Mouse (Mus musculus): Measurements from ENCODE around the gene Arhgap44. TPM values are rescaled to one million over a fixed set of nuclear protein-coding genes. Genes with fewer than 3 reads are reported as not detected.
A peak's percentile ranks its signal among the peaks of the same experiment; 100 is the strongest.

The Arhgap44 gene
- polyA plus RNA-seq, 1 experiment from 2014 or later: 4.1 TPM

DNA sequence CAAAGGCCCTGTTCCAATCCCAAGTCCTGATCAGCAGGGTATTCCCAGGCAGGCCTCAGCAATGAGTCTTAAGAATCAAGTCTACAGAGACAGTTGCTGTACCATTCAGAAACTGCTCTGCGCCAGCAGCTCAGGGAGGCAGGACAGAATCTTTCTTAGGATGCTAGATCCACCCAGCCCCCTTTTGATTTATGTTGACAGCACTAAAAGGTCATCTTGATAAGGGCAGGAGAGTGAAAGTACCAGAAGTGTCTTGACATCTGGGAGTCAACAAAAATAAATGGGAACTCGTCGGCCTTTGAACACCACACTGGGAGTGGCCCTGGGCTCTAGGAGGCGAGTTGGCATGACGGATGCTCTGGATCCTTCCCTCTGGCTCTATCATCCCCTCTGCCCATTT, 159.2 kb downstream of the Arhgap44 start:
- WGBS: 42% methylated on average over 5 of the region's 5 CpGs
- peaks cover 64% of the 10 kb centered on the region for H3K36me3 ChIP-seq
- H3K9ac ChIP-seq (replicated peaks): no peak overlapping the region
- no peak overlapping the region for H3K4me2 ChIP-seq
- ATAC-seq (ENCODE audit: insufficient number of reproducible peaks, insufficient read depth, low FRiP score, low TSS enrichment, low read depth): no peak
- no peak overlapping the region for H3K27ac ChIP-seq
- H3K27me3 ChIP-seq: no peaks in the 10 kb centered on the region
- no peak overlapping the region for H3K4me3 ChIP-seq (replicated peaks)
- H3K9me3 ChIP-seq: no peaks in the 10 kb centered on the region
- H3K4me1 ChIP-seq (replicated peaks): no peaks in the 10 kb centered on the region

GRCm38 (mm10) chr11:65001729-65002128, 161.0 kb downstream of the Arhgap44 start:
- WGBS: 91% methylated on average over 14 of the region's 14 CpGs
- Histone ChIP-seq H3K27me3 (no peaks in the 10 kb centered on the region), H3K4me3 (replicated peaks) (no peak overlapping the region), H3K9me3 (no peaks in the 10 kb centered on the region), H3K4me1 (replicated peaks) (no peaks in the 10 kb centered on the region), H3K9ac (replicated peaks) (no peak overlapping the region), H3K27ac (no peak overlapping the region), H3K4me2 (no peak overlapping the region), H3K36me3 (peaks cover 78% of the 10 kb centered on the region)
- ATAC-seq (ENCODE audit: insufficient number of reproducible peaks, insufficient read depth, low FRiP score, low TSS enrichment, low read depth): no peak

DNA sequence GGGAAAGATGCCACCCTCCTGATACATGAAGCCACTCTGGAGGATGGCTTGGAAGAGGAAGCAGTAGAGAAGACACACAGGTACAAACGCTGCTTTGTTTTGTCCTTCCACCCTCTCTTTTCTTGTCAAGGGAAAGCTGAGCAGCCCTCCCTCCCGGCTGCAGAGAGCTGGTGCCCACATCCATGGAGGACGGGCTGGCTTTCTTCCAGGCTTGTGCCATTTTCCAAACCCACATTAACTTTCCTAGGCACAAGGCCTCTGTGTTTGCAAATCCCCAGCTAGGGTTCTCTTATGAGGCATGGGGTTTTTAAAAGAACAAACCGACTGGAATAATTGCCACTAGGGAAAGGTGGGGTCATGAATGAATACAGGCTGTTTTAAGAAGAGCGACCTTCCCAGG, 163.1 kb downstream of the Arhgap44 start:
- Histone ChIP-seq H3K27ac (no peak overlapping the region), H3K9ac (replicated peaks) (no peak overlapping the region), H3K36me3 (peaks cover 89% of the 10 kb centered on the region), H3K4me1 (replicated peaks) (no peaks in the 10 kb centered on the region), H3K4me2 (no peak overlapping the region), H3K9me3 (no peaks in the 10 kb centered on the region), H3K4me3 (replicated peaks) (no peak overlapping the region), H3K27me3 (no peaks in the 10 kb centered on the region)
- no peak for ATAC-seq (ENCODE audit: insufficient number of reproducible peaks, insufficient read depth, low FRiP score, low TSS enrichment, low read depth)
- WGBS: 87% methylated on average over 5 of the region's 5 CpGs

DNA sequence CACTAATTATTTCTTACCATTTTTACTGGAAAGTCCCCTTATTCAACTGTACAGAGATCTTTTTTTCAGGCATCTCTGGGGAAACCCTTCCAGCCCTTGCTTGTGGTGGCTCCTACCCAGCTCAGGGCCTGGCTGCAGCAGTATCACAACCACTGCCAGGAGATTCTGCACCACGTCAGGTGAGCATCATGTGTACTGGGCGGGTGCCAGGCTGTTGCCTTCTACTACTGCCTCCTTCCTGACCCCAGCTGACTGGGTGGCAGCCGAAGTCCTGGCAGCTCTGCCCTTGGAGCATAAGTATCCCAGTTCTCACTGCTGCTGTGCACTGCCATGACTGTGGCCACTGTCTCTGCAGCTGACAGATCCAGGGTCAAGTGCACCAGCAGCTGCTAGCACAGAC, 164.3 kb downstream of the Arhgap44 start:
- 89% methylated on average over 3 of the region's 3 CpGs for WGBS
- peaks cover 90% of the 10 kb centered on the region for H3K36me3 ChIP-seq
- no peak for ATAC-seq (ENCODE audit: insufficient number of reproducible peaks, insufficient read depth, low FRiP score, low TSS enrichment, low read depth)

GRCm38 (mm10) chr11:64988556-64988955, 174.2 kb downstream of the Arhgap44 start:
- H3K4me3 ChIP-seq (replicated peaks): no peak overlapping the region

More for the DNA sequence above, 164.3 kb downstream of the Arhgap44 start:
- H3K27me3 ChIP-seq: no peaks in the 10 kb centered on the region
- H3K9ac ChIP-seq (replicated peaks): no peak overlapping the region
- no peak overlapping the region for H3K27ac ChIP-seq
- no peaks in the 10 kb centered on the region for H3K9me3 ChIP-seq
- no peak overlapping the region for H3K4me2 ChIP-seq
- H3K4me1 ChIP-seq (replicated peaks): no peaks in the 10 kb centered on the region
- H3K4me3 ChIP-seq (replicated peaks): no peak overlapping the region

GRCm38 (mm10) chr11:64979489-64979845, 183.3 kb downstream of the Arhgap44 start:
- 9% methylated on average over 9 of the region's 9 CpGs for WGBS
- no peak overlapping the region for H3K27ac ChIP-seq
- peak overlapping the region; percentile 88 for H3K4me3 ChIP-seq (replicated peaks)
- peak overlapping the region; percentile 88 for H3K4me2 ChIP-seq
- H3K36me3 ChIP-seq: peaks cover 38% of the 10 kb centered on the region
- no peak for ATAC-seq (ENCODE audit: insufficient number of reproducible peaks, insufficient read depth, low FRiP score, low TSS enrichment, low read depth)
- peak overlapping the region; percentile 72 for H3K9ac ChIP-seq (replicated peaks)
- H3K9me3 ChIP-seq: no peaks in the 10 kb centered on the region
- H3K27me3 ChIP-seq: no peaks in the 10 kb centered on the region; the same call in 1 of the 2 replicates
- H3K4me1 ChIP-seq (replicated peaks): peaks cover 15% of the 10 kb centered on the region

More at GRCm38 (mm10) chr11:64988556-64988955, 174.2 kb downstream of the Arhgap44 start:
- WGBS: 90% methylated on average over 2 of the region's 2 CpGs
- H3K9ac ChIP-seq (replicated peaks): no peak overlapping the region
- H3K9me3 ChIP-seq: no peaks in the 10 kb centered on the region
- no peak overlapping the region for H3K27ac ChIP-seq
- no peaks in the 10 kb centered on the region for H3K4me1 ChIP-seq (replicated peaks)
- no peak overlapping the region for H3K4me2 ChIP-seq
- no peaks in the 10 kb centered on the region for H3K27me3 ChIP-seq
- peaks cover 98% of the 10 kb centered on the region for H3K36me3 ChIP-seq
- no peak for ATAC-seq (ENCODE audit: insufficient number of reproducible peaks, insufficient read depth, low FRiP score, low TSS enrichment, low read depth)

DNA sequence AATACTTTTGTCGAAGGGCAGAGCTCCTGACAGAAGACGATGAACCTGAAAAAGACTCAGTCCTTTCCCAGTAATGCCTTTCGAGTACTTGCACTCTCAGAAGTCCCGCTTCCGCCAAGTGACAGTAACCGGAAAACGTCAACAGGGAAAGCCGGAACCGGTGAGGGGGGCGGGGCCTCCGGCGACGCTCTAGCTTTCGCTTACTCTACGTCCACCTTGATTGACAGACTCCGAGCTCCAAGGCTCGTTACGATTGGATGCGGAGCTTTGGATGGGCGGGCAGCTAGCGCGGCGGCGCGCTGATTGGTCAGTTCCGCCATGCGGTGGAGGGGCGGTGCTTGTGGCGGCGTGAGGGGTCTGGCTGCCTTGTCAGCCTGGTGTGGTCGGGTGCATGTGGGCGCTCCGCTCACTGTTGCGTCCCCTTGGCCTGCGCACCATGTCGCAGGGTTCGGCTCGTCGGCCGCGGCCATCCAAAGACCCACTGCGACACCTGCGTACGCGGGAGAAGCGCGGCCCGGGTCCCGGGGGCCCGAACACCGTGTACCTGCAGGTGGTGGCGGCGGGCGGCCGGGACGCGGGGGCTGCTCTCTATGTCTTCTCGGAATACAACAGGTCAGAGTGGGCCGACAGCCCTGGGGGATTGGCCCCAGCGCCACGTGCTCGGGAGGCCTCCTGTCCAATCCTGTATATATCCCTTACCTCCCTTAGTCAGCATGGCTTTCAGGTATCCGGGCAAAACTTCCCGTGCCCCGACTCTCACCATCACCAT, 183.9 kb downstream of the Arhgap44 start, which contains the start of gene Elac2:
Gene Elac2 (plus strand): TSS at position 319 of the 769 bp plus-strand sequence.
- Histone ChIP-seq H3K36me3 (peaks cover 32% of the 10 kb centered on the region), H3K4me3 (replicated peaks) (peak within 1 kb of the TSS; percentile 88), H3K9me3 (no peaks in the 10 kb centered on the region), H3K9ac (replicated peaks) (peak within 1 kb of the TSS; percentile 72), H3K4me2 (peak within 1 kb of the TSS; percentile 88), H3K27me3 (peaks cover 3% of the 10 kb centered on the region; the same call in 1 of the 2 replicates), H3K27ac (no peak within 1 kb of the TSS), H3K4me1 (replicated peaks) (peaks cover 15% of the 10 kb centered on the region)
- ATAC-seq (ENCODE audit: insufficient number of reproducible peaks, insufficient read depth, low FRiP score, low TSS enrichment, low read depth): peak; percentile 99
- WGBS: under 1% methylated on average over 65 of the region's 65 CpGs

DNA sequence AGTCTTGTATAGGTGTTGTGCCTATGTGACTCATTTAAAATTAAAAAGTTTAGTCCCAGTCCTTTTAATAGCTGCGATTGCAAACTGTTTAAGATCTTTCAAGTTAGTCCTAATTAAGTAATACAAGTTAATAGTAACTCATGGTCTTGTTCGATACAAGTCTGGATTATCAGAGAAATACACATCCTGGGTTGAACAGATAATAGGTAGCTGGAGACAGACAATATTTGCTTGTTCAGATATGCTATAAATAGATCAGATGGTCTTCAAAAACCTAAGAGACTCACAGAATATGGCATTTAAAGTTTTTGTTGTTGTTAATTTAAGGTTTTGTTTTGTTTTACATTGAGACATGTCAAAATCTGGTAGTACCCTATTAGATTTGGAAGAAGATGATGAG, 190.3 kb downstream of the Arhgap44 start:
- H3K4me1 ChIP-seq (replicated peaks): peaks cover 23% of the 10 kb centered on the region
- 78% methylated on average over 2 of the region's 2 CpGs for WGBS
- no peak for ATAC-seq (ENCODE audit: insufficient number of reproducible peaks, insufficient read depth, low FRiP score, low TSS enrichment, low read depth)
- no peak overlapping the region for H3K9ac ChIP-seq (replicated peaks)
- no peak overlapping the region for H3K4me2 ChIP-seq
- H3K9me3 ChIP-seq: no peaks in the 10 kb centered on the region
- H3K27ac ChIP-seq: no peak overlapping the region
- H3K27me3 ChIP-seq: peaks cover 18% of the 10 kb centered on the region
- no peaks in the 10 kb centered on the region for H3K36me3 ChIP-seq
- no peak overlapping the region for H3K4me3 ChIP-seq (replicated peaks)

DNA sequence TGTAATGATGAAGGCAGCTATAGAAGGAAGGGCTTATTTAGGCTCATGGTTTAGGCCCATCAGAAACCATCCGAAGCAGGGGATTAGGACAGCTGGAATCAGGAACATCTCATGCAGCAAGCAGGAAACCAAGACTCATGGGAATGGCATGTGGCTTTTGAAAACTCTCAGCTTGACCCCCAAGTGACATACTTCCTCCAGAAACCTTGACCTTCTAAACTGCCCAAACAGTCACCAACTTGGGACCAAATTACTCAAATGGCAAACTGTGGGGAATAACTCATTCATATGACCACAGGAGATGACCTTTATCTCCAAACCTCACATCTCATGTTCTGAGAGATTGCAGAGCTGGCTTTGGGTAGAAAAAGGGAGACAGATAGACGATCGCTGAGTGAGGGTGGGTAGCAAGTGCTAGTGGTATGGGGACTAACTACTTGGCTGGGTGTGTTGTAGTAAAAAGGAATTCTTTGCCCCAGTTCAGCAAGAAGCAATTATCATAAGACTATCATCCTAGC, 191.2 kb downstream of the Arhgap44 start:
- peaks cover 31% of the 10 kb centered on the region for H3K4me1 ChIP-seq (replicated peaks)
- H3K4me2 ChIP-seq: no peak overlapping the region
- WGBS: 81% methylated on average over 3 of the region's 3 CpGs
- ATAC-seq (ENCODE audit: insufficient number of reproducible peaks, insufficient read depth, low FRiP score, low TSS enrichment, low read depth): no peak
- no peak overlapping the region for H3K4me3 ChIP-seq (replicated peaks)
- no peak overlapping the region for H3K9ac ChIP-seq (replicated peaks)
- H3K27ac ChIP-seq: no peak overlapping the region
- peaks cover 25% of the 10 kb centered on the region for H3K27me3 ChIP-seq
- no peaks in the 10 kb centered on the region for H3K36me3 ChIP-seq
- H3K9me3 ChIP-seq: no peaks in the 10 kb centered on the region

- Histone ChIP-seq H3K9ac (replicated peaks) (no peak overlapping the region), H3K36me3 (no peaks in the 10 kb centered on the region), H3K4me3 (replicated peaks) (no peak overlapping the region), H3K27ac (no peak overlapping the region), H3K9me3 (no peaks in the 10 kb centered on the region), H3K27me3 (peaks cover 24% of the 10 kb centered on the region; the same call in 1 of the 2 replicates), H3K4me1 (replicated peaks) (peaks cover 46% of the 10 kb centered on the region), H3K4me2 (no peak overlapping the region)
- peak; percentile 60 for ATAC-seq (ENCODE audit: insufficient number of reproducible peaks, insufficient read depth, low FRiP score, low TSS enrichment, low read depth)
- 22% methylated on average over 4 of the region's 4 CpGs for WGBS
Observed at GRCm38 (mm10) chr11:64968939-64969342, 193.8 kb downstream of the Arhgap44 start.

DNA sequence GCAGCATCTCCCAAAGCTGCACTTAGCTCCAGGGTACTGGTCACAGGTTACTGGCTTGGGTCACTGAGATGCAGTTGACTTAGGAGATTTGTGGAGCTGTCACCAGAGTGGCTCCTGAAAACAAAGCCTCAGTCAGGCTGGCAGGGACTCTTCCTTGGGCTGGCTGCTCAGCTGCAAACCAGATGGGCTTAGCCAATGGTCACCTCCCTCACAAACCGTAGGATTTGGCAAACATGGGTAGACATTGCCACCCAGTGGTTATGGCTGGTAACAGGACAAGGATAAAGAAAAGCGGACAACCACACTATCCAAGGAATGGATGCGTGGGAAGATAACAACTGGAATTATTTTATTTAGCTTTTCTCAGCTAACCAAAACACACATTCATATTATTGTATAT, 194.3 kb downstream of the Arhgap44 start:
- H3K27ac ChIP-seq: peak overlapping the region; percentile 62
- H3K4me3 ChIP-seq (replicated peaks): no peak overlapping the region
- peak overlapping the region; percentile 8; the same call in 1 of the 2 replicates for H3K4me2 ChIP-seq
- H3K27me3 ChIP-seq: peaks cover 24% of the 10 kb centered on the region; the same call in 1 of the 2 replicates
- peak; percentile 88 for ATAC-seq (ENCODE audit: insufficient number of reproducible peaks, insufficient read depth, low FRiP score, low TSS enrichment, low read depth)
- H3K4me1 ChIP-seq (replicated peaks): peaks cover 50% of the 10 kb centered on the region
- H3K36me3 ChIP-seq: no peaks in the 10 kb centered on the region
- no peak overlapping the region for H3K9ac ChIP-seq (replicated peaks)
- H3K9me3 ChIP-seq: no peaks in the 10 kb centered on the region
- WGBS: 6% methylated on average over 3 of the region's 3 CpGs

Measured in limb, embryonic 12.5 days (tissue).